Mouse (Mus musculus): ENCODE data around the gene BC025446.

GRCm38 (mm10) chr15:75254671-75255070 lies 38.5 kb downstream of the BC025446 start:
- TF ChIP-seq GATA1 (IDR thresholded peaks at IDR 0.05; ENCODE audit: low read length) (no peak), TAL1 (IDR thresholded peaks at IDR 0.05; ENCODE audit: low read length) (no peak)

Data from erythroblast, embryonic 14.5 days (primary cell).